Mouse (Mus musculus) lung, adult 2 months (tissue): ENCODE results near the gene Ddr2.

Source experiments
- CTCF ChIP-seq: fragments of 200-500 bp; IDR thresholded peaks from 2 replicates; pipeline ENCODE4 v1.5.1; 2011; ENCODE audit warnings: mild to moderate bottlenecking, low read length, control low read depth; ENCODE audit not compliant: insufficient read depth
- POLR2A ChIP-seq: fragments of 200-500 bp; IDR thresholded peaks from 2 replicates; pipeline ENCODE4 v1.6.1; 2011; ENCODE audit warnings: low read depth, mild to moderate bottlenecking, control low read depth, low read length, borderline replicate concordance; ENCODE audit errors: extremely low read depth

GRCm38 (mm10) chr1:170035575-170035974, 75.0 kb downstream of the Ddr2 start:
- TF ChIP-seq POLR2A (no peak), CTCF (no peak)
